Mouse (Mus musculus): ENCODE measurements around the gene Zdhhc13.

The Zdhhc13 gene

GRCm38 (mm10) chr7:48784773-48785523 is 3.9 kb upstream of the Zdhhc13 start:
- no peak for ATAC-seq (ENCODE audit: low TSS enrichment)

GRCm38 (mm10) chr7:48788348-48788747 is 455 bp upstream of the Zdhhc13 start:
- 0 out of 2 replicates have a peak, but pooled peaks have one; percentile 2 for ATAC-seq (ENCODE audit: low TSS enrichment)

- ATAC-seq (ENCODE audit: low TSS enrichment): no peak
These were observed 1.3 kb downstream of the Zdhhc13 start for GRCm38 (mm10) chr7:48790117-48790516.

- no peak for ATAC-seq (ENCODE audit: low TSS enrichment)
These were observed 2.6 kb downstream of the Zdhhc13 start for GRCm38 (mm10) chr7:48791412-48791811.

- ATAC-seq (ENCODE audit: low TSS enrichment): no peak
These were observed 6.3 kb downstream of the Zdhhc13 start for GRCm38 (mm10) chr7:48795130-48795529.

- no peak for ATAC-seq (ENCODE audit: low TSS enrichment)
These were observed 14.6 kb downstream of the Zdhhc13 start for GRCm38 (mm10) chr7:48803381-48803780.

- no peak for ATAC-seq (ENCODE audit: low TSS enrichment)
These were observed 17.8 kb downstream of the Zdhhc13 start for GRCm38 (mm10) chr7:48806587-48806986.

GRCm38 (mm10) chr7:48810652-48811051 is 21.8 kb downstream of the Zdhhc13 start:
- ATAC-seq (ENCODE audit: low TSS enrichment): no peak

- ATAC-seq (ENCODE audit: low TSS enrichment): no peak
These were observed 23.6 kb downstream of the Zdhhc13 start for GRCm38 (mm10) chr7:48812358-48812757.

- ATAC-seq (ENCODE audit: low TSS enrichment): no peak
These were observed 24.8 kb downstream of the Zdhhc13 start for GRCm38 (mm10) chr7:48813594-48813993.

GRCm38 (mm10) chr7:48821654-48822053 is 32.9 kb downstream of the Zdhhc13 start:
- no peak for ATAC-seq (ENCODE audit: low TSS enrichment)

- no peak for ATAC-seq (ENCODE audit: low TSS enrichment)
These were observed 34.8 kb downstream of the Zdhhc13 start for GRCm38 (mm10) chr7:48823621-48824020.

GRCm38 (mm10) chr7:48824671-48825070 is 35.9 kb downstream of the Zdhhc13 start:
- no peak for ATAC-seq (ENCODE audit: low TSS enrichment)

GRCm38 (mm10) chr7:48825170-48825569 is 36.4 kb downstream of the Zdhhc13 start:
- ATAC-seq (ENCODE audit: low TSS enrichment): no peak

GRCm38 (mm10) chr7:48829177-48829910 is 40.5 kb downstream of the Zdhhc13 start:
- ATAC-seq (ENCODE audit: low TSS enrichment): no peak

- ATAC-seq (ENCODE audit: low TSS enrichment): no peak
These were observed 41.6 kb downstream of the Zdhhc13 start for GRCm38 (mm10) chr7:48830395-48830794.

GRCm38 (mm10) chr7:48832735-48833134 is 43.9 kb downstream of the Zdhhc13 start:
- no peak for ATAC-seq (ENCODE audit: low TSS enrichment)

- no peak for ATAC-seq (ENCODE audit: low TSS enrichment)
These were observed 45.7 kb downstream of the Zdhhc13 start for GRCm38 (mm10) chr7:48834371-48834970.

- no peak for ATAC-seq (ENCODE audit: low TSS enrichment)
These were observed 46.3 kb downstream of the Zdhhc13 start for GRCm38 (mm10) chr7:48834989-48835626.

- no peak for ATAC-seq (ENCODE audit: low TSS enrichment)
These were observed 48.1 kb downstream of the Zdhhc13 start for GRCm38 (mm10) chr7:48836949-48837348.

- no peak for ATAC-seq (ENCODE audit: low TSS enrichment)
These were observed 49.6 kb downstream of the Zdhhc13 start for GRCm38 (mm10) chr7:48838434-48838833.

- no peak for ATAC-seq (ENCODE audit: low TSS enrichment)
These were observed 51.7 kb downstream of the Zdhhc13 start for GRCm38 (mm10) chr7:48840545-48840944.
